Mouse (Mus musculus) midbrain, embryonic 16.5 days (tissue): ENCODE measurements at regions not wholly inside any gene's neighbourhood (a gene's known extent, or its start where the extent isn't known, plus 50 kb on each side); places are given as distances from the start of the nearest gene placed in this dataset.

Experiments
- ATAC-seq: fragments of 200-750 bp; cut with Nextera tagmentation; 2 replicates; pipeline ENCODE4 v1.8.0; 2017; ENCODE audit warnings: moderate TSS enrichment
- H3K27ac ChIP-seq: fragments of 300-500 bp; sonication (generic); 2 replicates; pipeline ENCODE4 v1.5.1; 2014; ENCODE audit warnings: mild to moderate bottlenecking, low read length, mixed read lengths
- H3K27me3 ChIP-seq: fragments of 300-500 bp; sonication (generic); 2 replicates; pipeline ENCODE4 v1.6.1; 2014; ENCODE audit warnings: low read depth, low read length, mixed read lengths; ENCODE audit not compliant: control insufficient read depth, insufficient read depth
- H3K36me3 ChIP-seq: fragments of 300-500 bp; sonication (generic); 2 replicates; pipeline ENCODE4 v1.6.1; 2014; ENCODE audit warnings: mild to moderate bottlenecking, low read length, moderate library complexity, mixed read lengths; ENCODE audit not compliant: control insufficient read depth, insufficient read depth
- H3K4me1 ChIP-seq: fragments of 300-500 bp; sonication (generic); 2 replicates; pipeline ENCODE4 v1.6.1; 2014; ENCODE audit warnings: mild to moderate bottlenecking, low read length, mixed read lengths; ENCODE audit not compliant: control insufficient read depth, insufficient read depth
- H3K4me2 ChIP-seq: fragments of 300-500 bp; sonication (generic); 2 replicates; pipeline ENCODE4 v1.6.1; 2014; ENCODE audit warnings: mild to moderate bottlenecking, low read length, mixed read lengths
- H3K4me3 ChIP-seq: fragments of 300-500 bp; sonication (generic); 2 replicates; pipeline ENCODE4 v1.5.1; 2014; ENCODE audit warnings: low read depth, mild to moderate bottlenecking, low read length, moderate library complexity, mixed read lengths
- H3K9ac ChIP-seq: fragments of 300-500 bp; sonication (generic); 2 replicates; pipeline ENCODE4 v1.6.1; 2014; ENCODE audit warnings: low read depth, low read length, mixed read lengths
- H3K9me3 ChIP-seq: fragments of 300-500 bp; sonication (generic); replicated peaks from 2 replicates; pipeline ENCODE4 v1.6.1; 2014; ENCODE audit warnings: mild to moderate bottlenecking, low read length, mixed read lengths; ENCODE audit not compliant: control insufficient read depth, poor library complexity, severe bottlenecking
- WGBS: fragments of 180-500 bp; shearing (Covaris S2); extraction: QIAGEN DNeasy Blood & Tissue Kit; methylation state at CpG from one replicate; pipeline ENCODE4 v1.1.7; 2014; 5-methylcytosine and 5-hydroxymethylcytosine counted together

DNA sequence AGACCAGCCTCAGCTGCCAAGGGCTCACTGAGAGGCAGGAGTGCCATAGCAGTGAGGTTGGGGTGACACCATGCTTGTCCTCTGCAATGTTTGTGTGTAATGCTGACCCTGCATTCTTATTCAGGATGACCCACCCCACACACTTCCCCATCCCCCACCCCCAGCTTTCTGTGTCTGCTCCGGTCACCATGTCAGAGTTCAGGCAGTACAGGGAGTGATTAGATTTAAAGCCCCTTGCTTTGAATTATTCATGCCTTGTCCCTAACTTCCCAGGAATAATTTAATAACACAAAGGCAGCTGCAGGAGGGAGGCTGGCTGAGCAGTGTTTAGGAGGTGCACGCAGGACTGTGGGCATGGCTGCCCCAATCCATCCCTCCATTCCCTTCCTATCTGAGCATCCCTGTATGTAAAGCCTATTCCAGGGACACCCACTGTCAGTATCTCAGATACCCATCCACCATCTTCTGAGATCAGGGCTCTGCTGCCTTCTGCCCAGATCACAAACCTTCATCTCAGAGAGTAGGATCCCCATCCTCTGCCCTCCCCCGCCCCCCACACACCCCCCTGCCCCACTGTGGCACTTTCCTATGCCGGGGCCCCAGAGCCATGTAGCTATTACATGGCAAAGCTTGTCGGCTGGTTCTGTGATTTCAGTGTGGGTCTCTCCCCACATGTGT is 76.0 kb upstream of the Rufy1 start:
- H3K9me3 ChIP-seq, result no peaks in the 10 kb centered on the region
- peaks cover 13% of the 10 kb centered on the region for H3K4me1 ChIP-seq
- H3K9ac ChIP-seq, result peak overlapping the region; percentile 28; the same call in 1 of the 2 replicates
- WGBS, result 18% methylated on average over 5 of the region's 5 CpGs
- ATAC-seq, result peak; percentile 58; the same call in 1 of the 2 replicates
- H3K27ac ChIP-seq, result peak overlapping the region; percentile 41; the same call in 1 of the 2 replicates
- no peak overlapping the region for H3K4me3 ChIP-seq
- no peak overlapping the region for H3K4me2 ChIP-seq
- no peaks in the 10 kb centered on the region for H3K36me3 ChIP-seq
- no peaks in the 10 kb centered on the region for H3K27me3 ChIP-seq

DNA sequence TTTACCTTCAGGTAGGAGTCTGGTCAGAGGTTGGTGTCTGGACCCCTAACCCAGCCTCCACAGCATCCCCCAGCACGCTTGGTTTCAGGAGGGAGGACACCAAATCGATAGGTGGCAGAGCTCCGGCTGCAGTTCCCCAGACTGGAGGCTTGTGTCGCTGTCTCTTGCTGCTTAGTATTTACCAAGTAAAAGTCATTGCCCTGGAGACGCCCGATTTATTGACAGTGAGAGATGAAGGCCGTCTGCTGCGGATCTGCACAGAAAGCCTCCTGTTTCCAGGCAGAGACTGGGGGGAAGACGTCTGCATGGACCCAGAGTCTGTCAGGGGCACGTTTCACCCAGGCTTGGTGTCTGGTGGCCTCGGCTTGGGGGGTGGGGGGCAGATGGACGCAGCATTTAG is 70.4 kb upstream of the Rufy1 start:
- Histone ChIP-seq H3K27ac (no peak overlapping the region), H3K4me1 (peaks cover 2% of the 10 kb centered on the region; the same call in 1 of the 2 replicates), H3K9ac (no peak overlapping the region), H3K4me3 (no peak overlapping the region), H3K4me2 (no peak overlapping the region), H3K36me3 (no peaks in the 10 kb centered on the region), H3K27me3 (no peaks in the 10 kb centered on the region), H3K9me3 (no peaks in the 10 kb centered on the region)
- no peak for ATAC-seq
- WGBS, result 70% methylated on average over 12 of the region's 12 CpGs

DNA sequence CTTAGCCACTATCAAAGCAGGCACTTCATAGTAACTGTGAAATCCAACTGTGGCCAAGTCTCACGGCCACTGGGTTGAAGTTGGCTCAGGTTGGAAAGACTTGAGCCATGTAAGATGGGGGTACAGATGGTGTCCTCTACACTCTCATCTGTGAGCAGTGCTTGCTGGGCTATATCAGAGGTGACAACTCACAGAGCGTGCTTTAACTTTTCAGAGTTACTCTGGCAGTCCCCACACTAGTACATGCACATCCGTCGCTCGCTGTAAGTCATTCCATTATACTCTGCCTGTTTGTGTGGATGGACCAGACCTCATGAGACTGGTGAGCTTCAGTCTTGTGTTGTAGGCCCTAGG is 62.2 kb upstream of the Rufy1 start:
- 89% methylated on average over 5 of the region's 5 CpGs for WGBS

DNA sequence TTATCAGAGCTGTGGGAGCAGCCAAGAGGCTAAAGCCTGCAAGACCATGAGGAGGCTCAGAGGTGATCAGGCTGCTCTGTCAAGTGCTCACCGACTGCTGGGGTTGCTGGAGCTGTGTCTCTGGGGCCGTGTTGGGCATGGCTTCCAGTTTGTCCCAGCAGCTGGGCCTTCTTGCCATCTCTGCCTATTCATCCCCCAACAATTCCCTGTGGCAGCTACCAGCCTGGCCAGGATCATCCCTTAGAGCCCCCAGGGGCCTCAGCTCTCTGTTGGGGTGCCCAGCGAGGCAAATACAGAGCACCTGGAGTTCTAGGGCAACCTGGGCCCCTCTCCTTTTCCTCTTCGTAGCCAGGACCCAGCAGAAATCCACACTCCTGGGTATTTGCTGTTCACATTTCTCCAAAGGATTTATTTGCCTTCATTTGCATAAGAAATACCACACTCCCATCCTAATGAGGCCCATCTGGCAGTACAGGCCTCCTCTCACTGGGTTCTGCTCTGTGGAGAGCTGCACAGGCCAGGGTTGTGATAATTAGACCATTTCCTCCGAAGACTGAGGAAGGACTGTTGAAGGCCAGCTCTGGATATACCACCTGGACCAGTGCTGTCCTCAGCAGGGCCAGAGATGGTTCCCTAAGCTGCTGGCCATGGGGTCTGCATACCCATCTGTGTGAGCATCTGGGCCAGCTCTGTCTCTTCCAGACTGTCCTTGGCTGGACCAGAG is 61.6 kb upstream of the Rufy1 start:
- Histone ChIP-seq H3K4me2 (no peak overlapping the region), H3K4me1 (peaks cover 4% of the 10 kb centered on the region; the same call in 1 of the 2 replicates), H3K9me3 (peaks cover 4% of the 10 kb centered on the region; the same call in 1 of the 2 replicates), H3K27me3 (no peaks in the 10 kb centered on the region), H3K9ac (no peak overlapping the region), H3K27ac (no peak overlapping the region), H3K36me3 (no peaks in the 10 kb centered on the region), H3K4me3 (no peak overlapping the region)
- WGBS, result 19% methylated on average over 5 of the region's 5 CpGs
- ATAC-seq, result peak; percentile 66; the same call in 1 of the 2 replicates

More for the DNA sequence above, 62.2 kb upstream of the Rufy1 start:
- Histone ChIP-seq H3K36me3 (no peaks in the 10 kb centered on the region), H3K4me2 (no peak overlapping the region), H3K27me3 (no peaks in the 10 kb centered on the region), H3K9ac (no peak overlapping the region), H3K9me3 (peaks cover 4% of the 10 kb centered on the region; the same call in 1 of the 2 replicates), H3K27ac (no peak overlapping the region), H3K4me3 (no peak overlapping the region), H3K4me1 (peaks cover 4% of the 10 kb centered on the region; the same call in 1 of the 2 replicates)
- no peak for ATAC-seq

DNA sequence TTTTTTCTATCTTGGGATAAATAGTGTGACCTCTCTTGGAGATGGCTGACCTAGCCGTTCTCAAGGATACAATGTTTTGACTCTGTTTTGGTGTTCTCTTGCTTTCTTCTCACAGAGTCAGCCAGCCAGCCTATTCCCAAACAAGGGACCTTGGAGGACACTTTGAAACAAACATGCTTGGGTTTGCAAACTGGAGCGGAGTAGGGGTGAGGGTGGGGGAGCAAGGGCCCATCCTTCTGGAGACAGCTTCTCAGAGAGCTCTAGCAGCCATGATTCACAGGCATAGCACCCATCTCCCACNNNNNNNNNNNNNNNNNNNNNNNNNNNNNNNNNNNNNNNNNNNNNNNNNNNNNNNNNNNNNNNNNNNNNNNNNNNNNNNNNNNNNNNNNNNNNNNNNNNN is 52.9 kb upstream of the Rufy1 start:
- H3K27ac ChIP-seq, result no peak overlapping the region
- no peak overlapping the region for H3K4me3 ChIP-seq
- no peaks in the 10 kb centered on the region for H3K4me1 ChIP-seq
- no peak for ATAC-seq
- no peaks in the 10 kb centered on the region for H3K9me3 ChIP-seq
- 93% methylated on average over 2 of the region's 2 CpGs for WGBS
- H3K36me3 ChIP-seq, result no peaks in the 10 kb centered on the region
- H3K4me2 ChIP-seq, result no peak overlapping the region
- no peaks in the 10 kb centered on the region for H3K27me3 ChIP-seq
- H3K9ac ChIP-seq, result no peak overlapping the region

DNA sequence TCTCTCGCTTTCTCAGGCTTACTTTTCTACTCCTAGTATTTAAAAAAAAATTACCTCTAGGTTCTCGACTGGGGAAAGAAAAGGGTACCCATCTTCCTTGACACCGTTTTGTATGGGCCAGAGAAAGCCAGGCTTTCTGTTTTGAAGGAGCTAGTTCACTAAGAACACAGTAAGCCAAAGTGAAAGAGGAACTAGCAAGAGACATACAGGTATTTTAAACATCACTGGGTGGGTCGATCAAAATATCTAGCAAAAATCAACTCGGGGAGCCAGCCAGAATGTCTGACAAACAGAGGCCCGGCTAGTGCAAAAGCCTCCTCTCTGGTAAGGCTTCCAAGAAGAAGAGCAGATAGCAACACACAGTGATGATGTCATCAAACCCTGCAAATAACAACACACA is 52.2 kb upstream of the Rufy1 start:
- ATAC-seq, result no peak
- 93% methylated on average over 6 of the region's 6 CpGs for WGBS

DNA sequence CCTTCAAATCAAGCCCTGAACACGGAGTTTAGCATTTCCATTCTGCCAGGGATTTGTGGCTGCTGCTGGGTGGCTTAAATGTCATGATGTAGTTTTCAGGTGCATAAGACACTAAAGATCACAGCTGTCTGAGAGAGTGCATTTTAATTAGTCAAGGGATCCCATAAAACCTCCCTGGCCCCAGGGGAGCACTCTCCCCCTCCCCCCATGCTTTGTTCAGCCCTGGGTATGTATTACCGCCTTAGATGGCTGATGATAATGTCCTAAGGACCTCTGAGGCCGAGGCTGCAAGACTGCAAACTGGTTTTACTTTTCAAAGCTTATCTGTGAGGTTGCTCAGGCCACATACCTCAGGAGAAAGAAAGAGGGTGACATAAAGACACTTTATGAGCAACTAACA is 51.7 kb upstream of the Rufy1 start:
- no peak for ATAC-seq
- 33% methylated on average over 3 of the region's 3 CpGs for WGBS
- no peaks in the 10 kb centered on the region for H3K4me1 ChIP-seq

More for the DNA sequence above, 52.2 kb upstream of the Rufy1 start:
- Histone ChIP-seq H3K9me3 (no peaks in the 10 kb centered on the region), H3K27ac (no peak overlapping the region), H3K4me2 (no peak overlapping the region), H3K36me3 (no peaks in the 10 kb centered on the region), H3K9ac (no peak overlapping the region), H3K4me3 (no peak overlapping the region), H3K27me3 (no peaks in the 10 kb centered on the region), H3K4me1 (no peaks in the 10 kb centered on the region)

More for the DNA sequence above, 51.7 kb upstream of the Rufy1 start:
- Histone ChIP-seq H3K27me3 (no peaks in the 10 kb centered on the region), H3K4me3 (no peak overlapping the region), H3K27ac (no peak overlapping the region), H3K9me3 (no peaks in the 10 kb centered on the region), H3K9ac (no peak overlapping the region), H3K4me2 (no peak overlapping the region), H3K36me3 (no peaks in the 10 kb centered on the region)
